In the genomic region with DNA sequence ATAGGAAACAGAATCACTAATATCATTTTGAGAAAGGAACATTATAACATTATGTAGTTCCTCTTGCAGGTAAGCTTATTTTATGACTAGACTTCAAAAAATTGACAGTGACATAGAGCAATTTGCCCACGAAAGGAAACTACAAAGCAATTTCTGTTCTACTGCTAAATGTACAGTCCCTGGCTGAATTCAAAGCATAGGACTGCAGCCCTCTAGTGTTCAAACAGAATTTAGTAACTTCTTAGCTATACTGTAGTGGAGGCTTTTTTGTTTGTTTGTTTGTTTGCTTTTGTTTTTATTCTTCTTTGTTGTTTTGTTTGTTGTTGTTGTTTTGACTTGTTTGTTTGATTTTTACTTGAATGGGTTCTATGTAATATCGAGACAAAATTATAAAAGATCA, we compare ENCODE assay signal across 15 mouse cellular contexts.
DNase-seq lines count a peak whose midpoint lies in the region; ATAC-seq and TF ChIP-seq lines count a peak whose summit lies in the region.
"Had no signal": no experiment of that assay in that cellular context is flagged by ENCODE, and none has a peak within 500 bp of the region (broad histone marks: within the 10 kb centered on the region; RNA-seq: fewer than 3 reads in every experiment).

No protein-coding gene starts in this region.

- TF ChIP-seq CTCF in heart, postnatal 0 days (IDR thresholded peaks at IDR 0.05; ENCODE audit: low read depth), result peak; percentile 29
- peak; percentile 76 for TF ChIP-seq CTCF in midbrain, postnatal 0 days (IDR thresholded peaks at IDR 0.05)
- TF ChIP-seq CTCF in stomach, postnatal 0 days (IDR thresholded peaks at IDR 0.05; ENCODE audit: low read depth), result peak; percentile 45

- no peaks in the 10 kb centered on the region for H3K27me3 ChIP-seq in heart, postnatal 0 days (ENCODE audit: control insufficient read depth, insufficient read depth, low read length)
- no peaks in the 10 kb centered on the region for H3K27me3 ChIP-seq in midbrain, postnatal 0 days (ENCODE audit: insufficient read depth, low read length)
- H3K27me3 ChIP-seq in midbrain, embryonic 16.5 days (ENCODE audit: control insufficient read depth, insufficient read depth, low read depth, low read length), result no peaks in the 10 kb centered on the region
- H3K27me3 ChIP-seq in stomach, postnatal 0 days (ENCODE audit: control insufficient read depth, insufficient read depth, low read length), result no peaks in the 10 kb centered on the region
- H3K27me3 ChIP-seq: hindbrain, embryonic 15.5 days; megakaryocyte, embryonic 14.5 days had no signal

- no peak overlapping the region for H3K27ac ChIP-seq in heart, postnatal 0 days (ENCODE audit: low read depth)
- no peak overlapping the region for H3K27ac ChIP-seq in midbrain, postnatal 0 days (ENCODE audit: low read depth, low read length)
- H3K27ac ChIP-seq in midbrain, embryonic 16.5 days (ENCODE audit: low read length), result no peak overlapping the region
- no peak overlapping the region for H3K27ac ChIP-seq in stomach, postnatal 0 days (replicated peaks)
- H3K27ac ChIP-seq: hindbrain, embryonic 15.5 days had no signal

- DNase-seq in heart, postnatal 0 days (ENCODE audit: low spot score), result no peak
- DNase-seq in heart, postnatal 4 days, result no peak
- peak; percentile 71 for DNase-seq in midbrain, postnatal 0 days (ENCODE audit: low spot score)
- peak; percentile 60 for DNase-seq in brain, adult 2 months (ENCODE audit: low read depth, low spot score)
- no peak for DNase-seq in stomach, postnatal 0 days (ENCODE audit: low spot score)
- DNase-seq in right cerebral cortex, postnatal 10 days (ENCODE audit: low spot score in 2 of 2), result no peak
- no peak for DNase-seq in heart, adult 8-10 months (ENCODE audit: low spot score)
- DNase-seq: adrenal gland, postnatal 14 days; kidney, postnatal 36 days; liver, postnatal 0 days; thymus, adult 18-20 months had no signal

- no peak overlapping the region for H3K4me3 ChIP-seq in heart, postnatal 0 days (ENCODE audit: low read depth, low read length)
- no peak overlapping the region for H3K4me3 ChIP-seq in midbrain, postnatal 0 days (ENCODE audit: low read depth, low read length)
- no peak overlapping the region for H3K4me3 ChIP-seq in midbrain, embryonic 16.5 days (ENCODE audit: low read depth, low read length)
- H3K4me3 ChIP-seq in stomach, postnatal 0 days (ENCODE audit: low read depth, low read length), result no peak overlapping the region
- H3K4me3 ChIP-seq: hindbrain, embryonic 15.5 days; megakaryocyte, embryonic 14.5 days had no signal

- ATAC-seq in heart, postnatal 0 days (ENCODE audit: insufficient read depth, low read depth), result no peak
- no peak for ATAC-seq in midbrain, postnatal 0 days (ENCODE audit: low FRiP score)
- ATAC-seq in midbrain, embryonic 16.5 days, result no peak
- ATAC-seq in stomach, postnatal 0 days (ENCODE audit: low FRiP score, low TSS enrichment), result no peak
- ATAC-seq: liver, postnatal 0 days had no signal

- no peaks in the 10 kb centered on the region for H3K9me3 ChIP-seq in heart, postnatal 0 days (replicated peaks; ENCODE audit: control insufficient read depth, low read length)
- no peaks in the 10 kb centered on the region for H3K9me3 ChIP-seq in midbrain, postnatal 0 days (ENCODE audit: low read length)
- H3K9me3 ChIP-seq in midbrain, embryonic 16.5 days (replicated peaks; ENCODE audit: control insufficient read depth, low read length, poor library complexity, severe bottlenecking), result no peaks in the 10 kb centered on the region
- H3K9me3 ChIP-seq in stomach, postnatal 0 days (ENCODE audit: control insufficient read depth, low read length), result no peaks in the 10 kb centered on the region
- H3K9me3 ChIP-seq: hindbrain, embryonic 15.5 days; megakaryocyte, embryonic 14.5 days had no signal

- H3K36me3 ChIP-seq in heart, postnatal 0 days (replicated peaks; ENCODE audit: control insufficient read depth, insufficient read depth, low read length), result no peaks in the 10 kb centered on the region
- H3K36me3 ChIP-seq in midbrain, postnatal 0 days (ENCODE audit: insufficient read depth, low read length), result no peaks in the 10 kb centered on the region
- no peaks in the 10 kb centered on the region for H3K36me3 ChIP-seq in midbrain, embryonic 16.5 days (ENCODE audit: control insufficient read depth, insufficient read depth, low read length)
- no peaks in the 10 kb centered on the region for H3K36me3 ChIP-seq in stomach, postnatal 0 days (ENCODE audit: control insufficient read depth, insufficient read depth, low read length)
- H3K36me3 ChIP-seq: hindbrain, embryonic 15.5 days had no signal

- no peaks in the 10 kb centered on the region for H3K4me1 ChIP-seq in heart, postnatal 0 days (ENCODE audit: control insufficient read depth, insufficient read depth)
- no peaks in the 10 kb centered on the region for H3K4me1 ChIP-seq in midbrain, postnatal 0 days (ENCODE audit: insufficient read depth, low read length)
- no peaks in the 10 kb centered on the region for H3K4me1 ChIP-seq in midbrain, embryonic 16.5 days (ENCODE audit: control insufficient read depth, insufficient read depth, low read length)
- H3K4me1 ChIP-seq in stomach, postnatal 0 days (replicated peaks; ENCODE audit: control insufficient read depth, insufficient read depth), result no peaks in the 10 kb centered on the region
- H3K4me1 ChIP-seq: hindbrain, embryonic 15.5 days; megakaryocyte, embryonic 14.5 days had no signal

- TF ChIP-seq EP300 in heart, postnatal 0 days (IDR thresholded peaks at IDR 0.05; ENCODE audit: low read depth), result no peak
- TF ChIP-seq EP300 in stomach, postnatal 0 days (optimal IDR thresholded peaks at IDR 0.05), result no peak

- 57% methylated on average over 2 of the region's 2 CpGs for WGBS in heart, postnatal 0 days
- WGBS in midbrain, postnatal 0 days, result 60% methylated on average over 2 of the region's 2 CpGs
- 69% methylated on average over 2 of the region's 2 CpGs for WGBS in midbrain, embryonic 16.5 days
- 73% methylated on average over 2 of the region's 2 CpGs for WGBS in stomach, postnatal 0 days

- no peak overlapping the region for H3K4me2 ChIP-seq in heart, postnatal 0 days (ENCODE audit: low read depth, low read length)
- no peak overlapping the region for H3K4me2 ChIP-seq in midbrain, postnatal 0 days (ENCODE audit: low read depth, low read length, poor library complexity, severe bottlenecking)
- H3K4me2 ChIP-seq in midbrain, embryonic 16.5 days (ENCODE audit: low read length), result no peak overlapping the region
- H3K4me2 ChIP-seq in stomach, postnatal 0 days (replicated peaks; ENCODE audit: low read depth), result no peak overlapping the region
- H3K4me2 ChIP-seq: heart, embryonic 11.5 days; hindbrain, embryonic 15.5 days had no signal

- no peak overlapping the region for H3K9ac ChIP-seq in heart, postnatal 0 days (replicated peaks; ENCODE audit: low read depth, low read length)
- H3K9ac ChIP-seq in midbrain, postnatal 0 days (replicated peaks; ENCODE audit: low read length, poor library complexity, severe bottlenecking), result no peak overlapping the region
- H3K9ac ChIP-seq in midbrain, embryonic 16.5 days (ENCODE audit: low read depth, low read length), result no peak overlapping the region
- H3K9ac ChIP-seq in stomach, postnatal 0 days (ENCODE audit: low read length), result no peak overlapping the region
- H3K9ac ChIP-seq: hindbrain, embryonic 15.5 days; liver, postnatal 0 days had no signal

Comparison
In these comparisons a context has a peak if more than half of its experiments do, and no peak if none do; other contexts are left out.
1. DNase-seq: peak in midbrain, postnatal 0 days (single experiment) and brain, adult 2 months (single experiment); none in heart, postnatal 0 days (single experiment), heart, postnatal 4 days (single experiment), stomach, postnatal 0 days (single experiment), right cerebral cortex, postnatal 10 days (0 of 2) and heart, adult 8-10 months (single experiment).
2. Peak in every context shown above with its lines, with median percentiles within 50 percentile points of each other: CTCF ChIP-seq.